Mouse (Mus musculus): Measurements from ENCODE around the gene Nup107. TPM values are rescaled to one million over a fixed set of nuclear protein-coding genes. Genes with fewer than 3 reads are reported as not detected.

The Nup107 gene
- polyA plus RNA-seq, 1 experiment from 2014 or later: 33.4 TPM

DNA sequence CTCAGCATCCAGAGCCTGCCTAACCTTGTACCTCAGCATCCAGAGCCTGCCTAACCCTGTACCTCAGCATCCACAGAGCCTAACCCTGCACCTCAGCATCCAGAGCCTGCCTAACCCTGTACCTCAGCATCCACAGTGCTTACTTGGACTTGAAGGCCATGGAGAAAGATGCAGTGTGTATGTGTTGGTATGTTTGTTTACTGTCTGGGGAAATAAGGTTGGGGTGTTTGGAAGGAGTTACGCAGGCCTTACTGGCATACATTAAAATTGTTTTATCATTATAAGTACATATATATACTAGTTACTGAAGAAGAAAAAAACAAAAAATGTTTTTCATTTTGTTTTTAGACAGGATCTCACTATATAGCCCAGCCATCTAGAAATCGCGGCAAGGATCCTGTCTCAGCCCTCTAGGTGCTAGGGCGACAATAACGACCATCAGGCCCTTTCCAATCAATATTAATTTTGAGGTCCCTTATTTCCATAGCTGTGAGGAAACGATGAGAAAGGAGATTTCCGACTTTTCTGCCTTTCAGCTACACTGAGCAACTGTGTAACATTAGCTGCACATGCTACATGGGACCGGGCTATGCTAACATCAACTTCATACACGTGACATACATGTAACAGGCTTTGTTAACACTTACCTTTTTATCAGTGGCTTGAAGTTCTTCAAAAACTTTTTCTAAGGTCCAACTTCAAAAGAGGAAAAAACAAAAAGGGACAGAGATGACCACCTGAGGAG is 22.8 kb downstream of the Nup107 start:
- Histone ChIP-seq H3K9me3 (replicated peaks) (no peaks in the 10 kb centered on the region), H3K4me3 (replicated peaks) (no peak overlapping the region), H3K4me1 (replicated peaks) (no peaks in the 10 kb centered on the region), H3K4me2 (no peak overlapping the region), H3K36me3 (replicated peaks) (peaks cover 89% of the 10 kb centered on the region), H3K9ac (no peak overlapping the region), H3K27me3 (no peaks in the 10 kb centered on the region), H3K27ac (replicated peaks) (no peak overlapping the region)
- 85% methylated on average over 9 of the region's 9 CpGs for WGBS (ENCODE audit: insufficient replicate concordance)
- no peak for ATAC-seq (ENCODE audit: insufficient read depth)

DNA sequence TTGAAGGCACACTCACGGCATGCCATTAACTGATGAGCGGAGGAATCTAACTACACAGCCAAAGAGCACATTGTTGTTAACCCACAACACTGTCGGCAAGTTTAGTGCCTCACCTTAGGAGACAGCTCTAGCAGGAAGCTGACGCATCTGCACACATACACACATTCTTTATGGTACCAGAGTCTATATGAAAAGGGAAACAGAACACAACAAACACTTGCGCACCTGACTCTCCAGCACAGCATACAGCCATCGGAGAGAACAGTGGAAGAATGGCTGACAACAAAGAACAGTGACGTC is 24.4 kb downstream of the Nup107 start:
- Histone ChIP-seq H3K4me1 (replicated peaks) (no peaks in the 10 kb centered on the region), H3K27ac (replicated peaks) (no peak overlapping the region), H3K36me3 (replicated peaks) (peaks cover 85% of the 10 kb centered on the region), H3K9me3 (replicated peaks) (no peaks in the 10 kb centered on the region), H3K27me3 (no peaks in the 10 kb centered on the region), H3K9ac (no peak overlapping the region), H3K4me3 (replicated peaks) (no peak overlapping the region), H3K4me2 (no peak overlapping the region)
- no peak for ATAC-seq (ENCODE audit: insufficient read depth)
- 84% methylated on average over 7 of the region's 7 CpGs for WGBS (ENCODE audit: insufficient replicate concordance)

DNA sequence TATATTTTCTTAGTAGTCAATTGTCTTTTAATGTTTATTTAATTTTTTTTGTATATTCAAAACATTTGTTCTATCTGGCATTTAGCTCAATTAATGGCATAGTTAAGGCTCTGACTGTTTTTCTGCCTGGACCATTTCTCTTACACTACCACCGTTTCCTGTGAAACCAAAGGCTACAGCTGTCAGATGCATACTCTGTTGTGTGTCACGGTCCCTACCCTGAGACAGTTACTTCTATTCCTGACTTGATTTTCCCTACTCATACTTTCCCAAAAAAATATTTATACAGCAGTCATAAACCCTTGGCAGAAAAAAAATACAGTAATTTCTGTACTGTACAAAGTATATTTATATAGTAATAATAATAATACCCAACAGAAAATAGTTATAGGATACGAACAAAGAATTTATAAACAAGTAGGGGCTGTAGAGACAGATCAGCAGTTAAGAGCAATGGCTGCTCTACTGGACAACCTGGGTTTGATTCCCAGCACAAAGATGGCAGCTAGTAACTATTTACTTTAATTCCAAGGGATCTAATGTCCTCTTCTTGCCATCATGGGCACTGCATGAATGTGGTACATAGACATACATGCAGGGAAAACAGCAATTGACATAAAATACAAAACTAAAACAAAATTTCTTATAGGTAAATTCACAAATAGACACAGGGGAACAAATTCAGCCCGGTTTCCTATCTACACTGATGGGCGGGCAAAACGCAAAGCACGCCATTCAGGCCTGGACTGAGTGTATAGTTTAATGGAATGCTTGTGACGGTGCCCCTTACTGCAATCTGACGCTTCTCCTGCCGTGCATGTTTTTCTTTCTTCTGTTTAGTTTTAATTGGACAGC is 25.0 kb downstream of the Nup107 start:
- 86% methylated on average over 10 of the region's 10 CpGs for WGBS (ENCODE audit: insufficient replicate concordance)
- H3K27ac ChIP-seq (replicated peaks): no peak overlapping the region

DNA sequence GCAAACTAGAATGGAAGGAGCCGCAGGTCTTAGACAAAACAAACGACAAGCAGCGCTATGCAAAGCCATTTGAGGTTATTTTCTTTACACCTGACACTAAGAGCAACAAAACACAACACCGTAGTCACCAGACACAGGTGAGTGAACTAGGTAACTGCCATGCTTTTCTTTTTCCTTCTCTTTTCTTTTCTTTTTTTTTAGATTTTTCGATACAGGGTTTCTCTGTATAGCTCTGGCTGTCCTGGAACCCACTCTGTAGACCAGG is 25.7 kb downstream of the Nup107 start:
- Histone ChIP-seq H3K27ac (replicated peaks) (no peak overlapping the region), H3K4me3 (replicated peaks) (no peak overlapping the region), H3K9me3 (replicated peaks) (no peaks in the 10 kb centered on the region), H3K4me2 (no peak overlapping the region), H3K9ac (no peak overlapping the region), H3K27me3 (no peaks in the 10 kb centered on the region), H3K36me3 (replicated peaks) (peaks cover 88% of the 10 kb centered on the region), H3K4me1 (replicated peaks) (no peaks in the 10 kb centered on the region)
- ATAC-seq (ENCODE audit: insufficient read depth): no peak
- WGBS (ENCODE audit: insufficient replicate concordance): 88% methylated on average over 5 of the region's 5 CpGs

More for the DNA sequence above, 25.0 kb downstream of the Nup107 start:
- H3K4me3 ChIP-seq (replicated peaks): no peak overlapping the region
- H3K9me3 ChIP-seq (replicated peaks): no peaks in the 10 kb centered on the region
- peaks cover 85% of the 10 kb centered on the region for H3K36me3 ChIP-seq (replicated peaks)
- H3K4me2 ChIP-seq: no peak overlapping the region
- no peaks in the 10 kb centered on the region for H3K27me3 ChIP-seq
- no peak overlapping the region for H3K9ac ChIP-seq
- no peak for ATAC-seq (ENCODE audit: insufficient read depth)
- H3K4me1 ChIP-seq (replicated peaks): no peaks in the 10 kb centered on the region

DNA sequence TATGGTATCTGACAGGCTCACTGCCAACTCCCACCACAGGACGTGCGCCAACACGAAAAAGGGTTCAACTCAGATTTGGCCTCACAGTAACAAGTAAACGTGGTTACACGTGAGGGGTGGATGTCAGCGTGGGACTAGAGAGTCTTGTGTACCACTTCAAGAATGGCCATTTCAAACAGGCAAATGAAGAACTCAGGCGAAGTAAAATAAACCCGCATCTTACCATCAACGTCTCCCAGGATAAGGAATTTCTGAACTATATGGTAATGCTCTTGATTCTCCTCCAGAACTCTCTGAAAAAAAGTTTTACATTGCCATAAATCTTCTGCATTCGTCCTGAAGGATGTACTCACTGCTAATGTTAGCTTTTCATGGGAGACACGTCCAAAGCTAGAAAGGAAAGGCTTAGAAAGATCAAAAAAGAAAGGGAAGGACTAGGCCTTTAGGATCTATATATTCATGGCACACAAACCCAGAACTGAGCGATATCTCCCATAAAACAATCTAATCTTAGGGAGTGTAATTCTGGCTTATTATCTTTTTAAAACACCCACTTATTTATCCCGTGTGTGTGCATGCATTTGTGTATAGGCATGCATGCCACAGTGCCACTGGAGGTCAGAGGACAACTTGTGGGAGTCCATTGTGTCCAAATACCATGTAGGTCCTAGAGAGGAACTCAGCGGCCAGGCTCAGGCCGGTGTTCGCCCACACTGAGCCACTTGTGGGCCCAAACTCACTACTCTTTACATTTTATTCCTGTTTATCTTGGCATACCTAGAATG is 26.2 kb downstream of the Nup107 start:
- H3K27ac ChIP-seq (replicated peaks): no peak overlapping the region
- peaks cover 88% of the 10 kb centered on the region for H3K36me3 ChIP-seq (replicated peaks)
- ATAC-seq (ENCODE audit: insufficient read depth): no peak
- no peak overlapping the region for H3K4me2 ChIP-seq
- WGBS (ENCODE audit: insufficient replicate concordance): 81% methylated on average over 16 of the region's 16 CpGs
- H3K9ac ChIP-seq: no peak overlapping the region
- H3K27me3 ChIP-seq: no peaks in the 10 kb centered on the region
- H3K4me3 ChIP-seq (replicated peaks): no peak overlapping the region
- no peaks in the 10 kb centered on the region for H3K4me1 ChIP-seq (replicated peaks)
- H3K9me3 ChIP-seq (replicated peaks): no peaks in the 10 kb centered on the region

DNA sequence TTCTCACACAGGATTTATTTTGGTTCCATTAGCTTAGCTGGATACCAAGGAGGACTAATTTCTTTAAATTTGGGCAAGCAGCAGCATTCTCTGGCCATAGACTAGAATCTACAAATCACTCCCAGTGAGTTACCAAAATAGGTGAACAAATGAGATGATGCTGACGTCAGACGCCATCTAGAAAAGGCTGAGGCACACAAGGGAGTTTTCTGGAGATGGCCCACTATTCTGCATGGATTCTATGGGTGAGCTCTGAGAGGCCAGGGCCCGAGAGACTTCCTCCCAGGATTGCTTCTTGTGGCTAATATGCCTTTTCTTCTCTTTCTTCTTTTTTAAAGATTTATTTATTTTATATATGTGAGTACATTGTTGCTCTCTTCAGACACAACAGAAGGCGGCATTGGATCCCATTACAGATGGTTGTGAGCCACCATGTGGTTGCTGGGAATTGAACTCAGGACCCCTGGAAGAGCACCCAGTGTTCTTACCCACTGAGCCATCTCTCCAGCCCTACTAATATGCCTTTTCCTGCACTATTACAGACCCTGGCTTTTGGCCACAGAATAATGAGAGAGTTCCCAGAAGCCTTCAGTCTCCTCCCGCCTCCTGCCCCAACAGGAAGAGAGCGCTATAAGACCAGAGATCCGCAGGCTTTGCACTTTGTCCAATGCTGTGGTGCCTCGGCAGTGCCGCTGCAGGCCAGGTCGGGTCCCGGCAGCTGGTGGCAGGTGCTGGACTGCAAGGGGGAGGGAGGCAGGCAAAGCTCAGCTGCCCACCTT is 27.2 kb downstream of the Nup107 start:
- no peak for ATAC-seq (ENCODE audit: insufficient read depth)
- H3K4me1 ChIP-seq (replicated peaks): no peaks in the 10 kb centered on the region
- 87% methylated on average over 11 of the region's 11 CpGs for WGBS (ENCODE audit: insufficient replicate concordance)
- H3K27me3 ChIP-seq: no peaks in the 10 kb centered on the region
- H3K9ac ChIP-seq: no peak overlapping the region
- no peak overlapping the region for H3K27ac ChIP-seq (replicated peaks)
- H3K9me3 ChIP-seq (replicated peaks): no peaks in the 10 kb centered on the region
- H3K4me2 ChIP-seq: no peak overlapping the region
- H3K36me3 ChIP-seq (replicated peaks): peaks cover 88% of the 10 kb centered on the region
- H3K4me3 ChIP-seq (replicated peaks): no peak overlapping the region

DNA sequence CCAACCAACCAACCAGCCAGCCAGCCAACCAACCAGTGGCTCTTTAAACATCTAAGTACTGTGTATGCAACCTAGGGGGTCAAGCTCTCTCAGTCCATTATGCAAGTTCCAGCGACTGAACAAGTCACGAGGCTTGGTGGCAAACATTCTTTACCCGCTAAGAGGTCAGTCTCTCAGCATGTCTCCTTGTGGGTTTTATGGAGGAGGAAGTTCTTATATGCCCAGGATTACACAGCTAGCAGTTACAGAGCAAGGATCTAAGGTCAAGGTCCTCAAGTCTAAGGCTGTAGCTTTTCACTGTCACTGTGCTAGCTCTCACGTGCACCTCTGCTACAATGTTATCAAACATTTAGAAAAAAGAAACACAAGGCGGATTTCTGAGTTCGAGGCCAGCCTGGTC is 27.9 kb downstream of the Nup107 start:
- Histone ChIP-seq H3K27me3 (no peaks in the 10 kb centered on the region), H3K27ac (replicated peaks) (no peak overlapping the region), H3K9me3 (replicated peaks) (no peaks in the 10 kb centered on the region), H3K9ac (no peak overlapping the region), H3K4me1 (replicated peaks) (no peaks in the 10 kb centered on the region), H3K4me2 (no peak overlapping the region), H3K4me3 (replicated peaks) (no peak overlapping the region), H3K36me3 (replicated peaks) (peaks cover 88% of the 10 kb centered on the region)
- no peak for ATAC-seq (ENCODE audit: insufficient read depth)
- 84% methylated on average over 6 of the region's 6 CpGs for WGBS (ENCODE audit: insufficient replicate concordance)

DNA sequence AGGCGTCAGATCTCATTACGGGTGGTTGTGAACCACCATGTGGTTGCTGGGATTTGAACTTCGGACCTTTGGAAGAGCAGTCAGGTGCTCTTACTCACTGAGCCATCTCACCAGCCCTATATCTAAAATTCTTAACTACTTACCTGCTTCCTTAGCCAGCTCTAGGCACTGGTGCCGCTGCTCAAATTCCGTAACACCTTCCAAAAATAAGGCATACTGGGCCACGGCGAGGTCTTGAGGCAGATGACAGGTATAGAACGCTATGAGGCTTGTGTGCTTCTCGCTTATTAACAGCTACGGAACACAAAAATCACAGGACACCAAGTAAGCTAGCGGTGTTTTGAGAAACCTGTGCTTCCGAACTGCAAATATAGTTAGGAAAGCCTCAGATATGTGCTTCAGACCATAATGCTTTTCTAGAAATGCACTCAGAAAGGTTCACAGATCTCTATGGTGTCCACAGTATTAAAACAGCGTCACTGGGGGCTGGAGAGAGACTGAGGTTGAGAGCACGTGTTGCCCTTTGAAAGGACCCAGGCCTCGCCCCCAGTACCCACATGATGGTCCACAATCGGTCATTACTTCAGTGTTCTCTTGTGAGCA is 28.8 kb downstream of the Nup107 start:
- ATAC-seq (ENCODE audit: insufficient read depth): no peak
- Histone ChIP-seq H3K4me1 (replicated peaks) (no peaks in the 10 kb centered on the region), H3K9ac (no peak overlapping the region), H3K36me3 (replicated peaks) (peaks cover 94% of the 10 kb centered on the region), H3K4me3 (replicated peaks) (no peak overlapping the region), H3K27ac (replicated peaks) (no peak overlapping the region), H3K27me3 (no peaks in the 10 kb centered on the region), H3K4me2 (no peak overlapping the region), H3K9me3 (replicated peaks) (no peaks in the 10 kb centered on the region)
- WGBS (ENCODE audit: insufficient replicate concordance): 88% methylated on average over 16 of the region's 16 CpGs

DNA sequence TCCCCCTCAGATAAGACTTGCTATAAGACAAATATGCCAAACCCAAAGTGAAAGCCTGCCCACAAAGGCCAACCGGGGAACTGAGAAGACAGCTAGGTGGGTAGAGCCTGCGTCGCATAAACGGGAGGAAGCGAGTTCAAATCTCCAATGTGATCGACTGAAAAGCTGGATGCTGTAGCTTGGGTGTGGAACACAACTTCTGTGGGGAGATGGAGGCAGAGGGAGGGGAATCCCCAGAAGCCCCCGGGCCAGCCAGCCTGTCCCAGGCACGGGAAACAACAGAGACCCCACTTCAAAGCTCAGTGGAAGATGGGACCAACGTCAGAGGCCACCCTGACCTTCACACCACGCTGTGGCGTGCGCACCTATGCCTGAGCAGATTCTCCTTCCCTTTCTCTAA is 29.5 kb downstream of the Nup107 start:
- Histone ChIP-seq H3K4me2 (no peak overlapping the region), H3K9me3 (replicated peaks) (no peaks in the 10 kb centered on the region), H3K9ac (no peak overlapping the region), H3K4me1 (replicated peaks) (no peaks in the 10 kb centered on the region), H3K4me3 (replicated peaks) (no peak overlapping the region), H3K36me3 (replicated peaks) (peaks cover 95% of the 10 kb centered on the region), H3K27ac (replicated peaks) (no peak overlapping the region), H3K27me3 (no peaks in the 10 kb centered on the region)
- ATAC-seq (ENCODE audit: insufficient read depth): no peak
- WGBS (ENCODE audit: insufficient replicate concordance): 91% methylated on average over 12 of the region's 12 CpGs

DNA sequence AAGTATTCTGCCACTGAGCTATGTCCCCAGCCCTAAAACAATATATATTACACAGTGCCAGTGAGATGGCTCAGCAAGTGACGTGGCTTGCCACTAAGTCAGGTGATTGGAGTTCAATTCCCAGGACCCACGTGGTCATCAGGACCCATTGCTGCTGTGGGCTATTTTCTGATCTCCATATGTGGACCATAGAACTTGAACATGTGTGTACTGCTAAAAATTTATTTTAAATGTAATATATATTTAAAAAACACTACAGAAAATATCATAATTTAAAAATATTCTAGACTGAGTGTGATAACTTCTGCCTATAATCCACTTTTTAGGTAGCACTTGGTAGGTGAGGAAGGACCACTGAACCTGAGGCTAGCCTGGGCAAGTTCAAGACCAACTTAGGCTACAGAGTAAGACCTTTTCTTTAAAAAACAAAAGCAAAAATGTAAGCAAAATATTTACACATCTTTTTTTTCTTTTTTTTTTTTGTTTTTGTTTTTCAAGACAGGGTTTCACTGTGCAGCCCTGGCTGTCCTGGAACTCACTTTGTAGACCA is 30.1 kb downstream of the Nup107 start:
- peaks cover 96% of the 10 kb centered on the region for H3K36me3 ChIP-seq (replicated peaks)
- ATAC-seq (ENCODE audit: insufficient read depth): no peak

More for the DNA sequence above, 30.1 kb downstream of the Nup107 start:
- Histone ChIP-seq H3K9me3 (replicated peaks) (no peaks in the 10 kb centered on the region), H3K9ac (no peak overlapping the region), H3K4me2 (no peak overlapping the region), H3K27me3 (no peaks in the 10 kb centered on the region), H3K4me1 (replicated peaks) (no peaks in the 10 kb centered on the region), H3K4me3 (replicated peaks) (no peak overlapping the region), H3K27ac (replicated peaks) (no peak overlapping the region)
- WGBS (ENCODE audit: insufficient replicate concordance): 82% methylated on average over 2 of the region's 2 CpGs
